Mouse (Mus musculus) granulocyte monocyte progenitor cell, adult 5-6 weeks (primary cell): ENCODE results near the gene Gtf2h1. TPM values are rescaled to one million over a fixed set of nuclear protein-coding genes. Genes with fewer than 3 reads are reported as not detected.
A peak's percentile ranks its signal among the peaks of the same experiment; 100 is the strongest.
"Not testable (repeated sequence)": the region's sequence is repeated elsewhere in the genome, so short reads cannot be mapped to it uniquely, and the experiment has no call there.

Source experiments
- ATAC-seq: replicated peaks from 2 replicates; pipeline ENCODE4 v1.8.0; 2016; ENCODE audit warnings: mild to moderate bottlenecking, moderate TSS enrichment, inconsistent platforms; ENCODE audit not compliant: poor library complexity, severe bottlenecking
- total RNA-seq, 2 experiments: library from RNA; stranded (forward) in 1 of 2; stranded (reverse) in 1 of 2; fragments of 200-712, 200-1000 nt in 1 of 2; fragments of >200 nt in 1 of 2; fragmentation: Nextera tagmentation in 1 of 2; gene quantifications; 2 replicates each; pipeline ENCODE4 v1.2.3; 2014 to 2017

The Gtf2h1 gene
- total RNA-seq (2014; fragmentation: Nextera tagmentation): 30.3 and 46.6 TPM in 2 replicates
- total RNA-seq (2017): 67.0 and 83.9 TPM in 2 replicates

DNA sequence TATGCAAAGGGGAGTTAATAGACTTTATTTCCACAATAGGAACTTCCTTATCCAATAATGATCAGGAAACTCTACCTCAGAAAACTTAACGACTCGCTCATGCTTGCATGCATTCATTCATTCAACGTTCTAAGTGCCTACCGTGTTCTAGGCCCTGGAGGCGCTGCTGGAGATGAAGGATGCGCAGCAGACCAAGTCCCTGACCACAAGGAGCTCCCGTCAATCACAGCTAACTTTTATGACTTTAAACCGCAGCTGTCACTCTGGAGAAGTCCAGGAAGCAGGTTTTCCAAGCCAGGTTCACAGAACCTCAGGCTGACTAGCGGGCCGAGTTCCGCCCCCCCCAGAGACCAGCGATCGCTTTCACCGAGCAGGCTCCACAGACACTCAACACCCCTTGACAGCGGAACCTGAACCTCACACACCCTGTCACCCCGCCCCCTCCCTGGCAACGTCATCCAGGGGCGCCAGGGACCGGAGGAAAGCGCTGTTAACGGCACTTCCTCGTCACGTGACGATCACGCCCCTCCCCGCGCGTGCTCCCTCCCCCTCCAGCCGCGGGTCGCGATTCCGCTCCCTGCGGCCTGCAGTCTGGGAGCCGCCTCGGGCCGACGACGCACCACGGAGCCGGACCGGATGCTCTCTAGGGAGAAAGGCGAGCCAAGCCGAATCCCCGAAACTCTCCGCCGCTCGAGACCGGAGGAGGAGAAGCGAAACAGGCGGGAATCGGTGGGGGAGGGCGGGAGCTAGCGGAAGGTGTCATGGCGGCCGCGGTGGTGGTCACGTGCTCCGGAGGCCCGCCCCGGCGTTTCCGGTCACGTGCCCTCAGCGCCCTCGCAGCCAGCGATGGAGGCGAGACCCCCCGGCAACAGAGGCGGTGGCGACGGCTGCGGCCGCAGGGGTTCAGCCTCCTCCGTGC, at the start of gene Gtf2h1, which contains the start of gene Hps5:
Gene Gtf2h1 (plus strand): TSS at position 817 of the 919 bp plus-strand sequence.
Gene Hps5 (minus strand): TSS at position 778 of the 919 bp plus-strand sequence.
- peak; percentile 95 for ATAC-seq

DNA sequence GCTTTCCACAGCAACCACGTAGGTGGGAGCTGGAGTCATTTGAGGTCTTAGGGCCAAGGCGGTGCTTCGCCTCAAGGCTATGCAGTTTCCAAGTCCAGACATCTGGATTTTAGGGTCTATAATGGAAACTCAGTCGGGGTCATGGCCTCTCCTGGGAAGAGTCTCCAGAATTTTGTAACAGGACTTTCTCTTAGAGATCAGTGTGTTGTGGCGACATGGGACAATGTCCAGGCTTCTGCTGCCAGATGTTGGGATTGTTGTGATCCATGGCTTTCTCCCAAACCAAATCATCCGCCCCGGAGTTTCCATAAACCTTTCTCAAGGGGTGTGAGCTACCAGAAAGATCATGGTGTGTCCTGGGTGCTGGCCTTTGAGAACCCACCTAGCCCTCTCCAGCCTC, 49.5 kb upstream of the Gtf2h1 start:
- ATAC-seq: no peak

DNA sequence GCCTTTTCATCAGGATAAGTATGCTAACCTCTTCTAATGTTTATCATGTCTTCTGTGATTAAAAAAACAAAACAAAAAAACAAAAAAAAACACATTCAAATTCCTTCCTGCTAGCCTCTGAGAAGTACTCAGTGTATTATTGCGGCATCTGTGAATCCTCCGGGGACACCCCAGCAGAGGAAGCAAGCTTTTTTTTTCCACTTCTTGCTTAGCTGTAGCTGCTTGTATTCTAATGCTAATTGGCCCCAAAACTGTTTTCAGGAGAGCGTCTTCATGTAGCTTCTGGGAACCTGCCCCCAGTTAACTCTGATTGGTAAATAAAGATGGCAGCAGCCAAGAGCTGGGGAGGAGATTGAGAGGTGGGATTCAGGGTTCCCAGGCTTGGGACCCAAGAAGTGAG, 47.4 kb upstream of the Gtf2h1 start:
- ATAC-seq: no peak

DNA sequence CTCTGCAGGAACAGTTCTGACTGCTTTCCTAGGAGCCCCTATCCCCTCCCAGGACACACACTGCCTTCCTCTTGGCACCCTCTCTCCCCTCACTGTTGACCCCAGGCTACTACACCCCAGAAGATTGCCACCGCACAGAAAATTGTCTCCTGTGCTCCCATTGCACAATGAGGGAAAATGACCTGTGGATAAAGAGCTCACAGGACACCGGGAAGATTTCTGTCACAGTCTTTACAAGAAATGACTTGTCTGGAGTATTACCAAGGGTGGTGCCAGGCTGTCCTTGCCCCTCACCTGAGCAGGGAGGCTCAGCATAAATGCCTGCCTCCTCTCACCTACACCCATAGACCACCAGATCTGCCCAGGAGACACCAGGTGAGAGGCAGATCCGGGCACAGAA, 44.4 kb upstream of the Gtf2h1 start, which contains the start of gene Saa2:
Gene Saa2 (plus strand): TSS at position 301 of the 400 bp plus-strand sequence.
- ATAC-seq: no peak

DNA sequence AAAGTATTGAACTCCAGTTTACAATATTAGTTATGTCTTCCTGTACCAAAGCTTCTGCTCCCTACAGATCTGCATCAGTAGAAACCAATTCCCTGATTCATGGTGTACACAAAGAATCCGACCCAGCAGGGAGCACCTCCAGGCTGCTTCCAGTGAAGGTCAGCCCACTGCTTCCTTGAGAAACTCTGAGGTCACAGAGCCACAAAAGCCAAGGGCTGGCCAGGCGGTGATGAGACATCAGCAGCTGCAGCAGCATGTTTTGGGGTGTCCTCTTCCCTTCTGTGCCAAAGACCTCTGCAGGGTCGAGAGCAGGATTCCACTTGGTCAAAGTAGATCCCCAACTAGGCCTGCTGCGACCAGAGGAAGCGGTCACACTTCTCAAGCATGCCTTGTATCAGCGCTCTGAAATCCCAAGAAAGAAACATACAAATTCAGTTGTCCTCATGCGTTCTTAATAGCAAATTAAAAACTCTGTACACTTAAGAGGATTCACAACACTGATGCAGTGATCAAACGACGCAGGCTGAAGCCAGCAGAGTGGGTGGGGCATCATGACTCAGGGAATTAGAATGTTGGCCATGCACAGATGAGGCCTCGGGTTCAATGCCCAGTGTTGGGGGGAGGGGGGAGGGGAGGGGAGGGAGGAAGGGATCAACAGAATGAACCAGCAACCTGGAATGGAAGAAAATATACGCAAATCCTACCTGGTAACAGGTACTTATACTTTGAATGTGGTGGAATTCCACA, 34.7 kb upstream of the Gtf2h1 start:
- ATAC-seq: no peak

DNA sequence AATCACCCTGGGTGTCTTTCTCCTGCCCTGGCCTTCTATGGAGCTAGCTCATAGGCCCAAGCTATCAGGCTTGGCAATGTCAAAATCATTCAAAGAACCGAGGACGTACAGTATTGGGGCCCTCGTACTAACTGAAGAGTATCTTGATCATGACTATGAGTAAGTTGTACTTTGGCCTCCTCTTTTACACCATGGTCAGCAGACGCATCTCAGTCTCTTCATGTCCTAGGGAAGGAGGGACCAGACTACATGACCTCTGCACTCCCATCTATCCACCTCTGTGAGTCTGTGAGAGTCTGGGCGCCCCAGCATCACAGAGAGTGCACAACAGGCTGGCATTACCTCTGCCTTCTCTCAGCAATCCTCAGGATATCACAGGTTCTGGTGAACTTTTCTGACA, 33.3 kb upstream of the Gtf2h1 start:
- no peak for ATAC-seq

DNA sequence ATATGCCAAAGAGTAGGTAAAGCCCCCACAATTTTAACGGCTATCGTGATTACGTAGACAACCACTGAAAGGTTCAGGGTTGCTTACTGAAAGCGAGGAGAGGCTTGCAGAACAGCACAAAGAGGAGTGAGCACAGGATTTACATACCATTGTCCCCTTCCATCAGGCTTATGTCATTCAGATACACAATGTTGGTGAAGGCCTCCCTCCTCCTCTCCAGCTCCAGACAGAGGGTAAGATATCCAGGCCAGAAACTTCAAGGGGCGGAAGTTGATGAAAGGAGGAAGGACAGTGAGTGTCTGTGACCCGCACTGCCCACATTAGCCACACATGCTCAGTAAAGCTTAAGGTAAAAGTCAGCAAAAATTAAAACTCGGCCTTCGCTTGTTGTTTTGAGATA, 31.2 kb upstream of the Gtf2h1 start:
- ATAC-seq: no peak

DNA sequence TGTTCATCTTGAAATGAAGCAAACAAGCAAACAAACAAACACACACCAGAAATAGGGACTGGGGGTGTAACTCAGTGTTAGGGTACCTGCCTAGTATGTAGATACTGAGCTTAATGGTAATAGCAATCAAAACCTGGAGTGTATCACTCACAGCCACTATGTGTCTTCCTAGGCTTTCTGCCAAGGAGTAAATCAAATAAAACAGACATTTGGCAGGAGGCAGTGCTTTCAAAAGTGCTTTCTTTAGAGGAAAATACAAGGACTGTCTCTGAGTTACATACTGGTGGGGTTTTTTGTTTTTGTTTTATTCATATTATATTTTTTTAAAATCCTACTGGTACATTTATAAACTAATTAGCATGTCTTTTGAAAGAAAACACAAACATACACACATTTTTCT, 28.5 kb upstream of the Gtf2h1 start:
- ATAC-seq: no peak

DNA sequence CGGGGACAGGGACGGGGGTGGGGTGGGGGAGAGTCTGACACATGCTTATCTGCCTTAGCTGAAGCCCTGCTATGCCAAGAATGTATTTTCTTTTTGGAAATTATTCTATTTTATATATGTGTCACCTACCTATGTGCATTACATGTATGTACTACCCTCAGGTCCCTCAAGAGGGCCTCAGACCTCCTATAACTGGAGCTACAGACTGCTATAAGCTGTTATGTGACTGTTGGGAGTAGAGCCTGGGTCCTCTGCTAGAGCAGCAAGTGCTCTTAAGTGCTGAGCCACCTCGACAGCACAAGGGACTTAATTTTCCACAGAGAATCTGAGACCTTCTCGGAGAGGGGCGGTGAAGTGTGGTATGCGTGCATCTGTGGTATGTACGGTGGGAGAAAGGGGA, 27.5 kb upstream of the Gtf2h1 start:
- no peak for ATAC-seq

DNA sequence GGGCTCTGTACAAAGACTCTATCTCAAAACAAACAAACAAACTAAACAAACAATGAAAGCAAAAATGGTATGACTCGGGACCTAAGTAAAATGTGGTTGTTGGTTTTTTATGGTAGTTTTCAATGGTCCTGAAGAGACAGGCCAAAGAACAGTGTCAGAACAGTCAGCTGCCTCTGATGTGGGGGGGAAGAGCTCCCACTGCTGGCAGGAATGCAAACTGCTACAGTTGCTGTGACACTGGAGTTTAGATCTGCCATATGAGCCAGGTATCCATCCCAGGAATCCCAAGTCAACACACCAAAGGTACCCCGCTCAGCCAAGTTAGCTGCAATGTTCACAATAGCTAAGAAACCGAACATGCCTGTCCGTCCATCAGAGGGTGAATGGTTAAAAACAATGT, 25.2 kb upstream of the Gtf2h1 start:
- peak; percentile 83 for ATAC-seq

DNA sequence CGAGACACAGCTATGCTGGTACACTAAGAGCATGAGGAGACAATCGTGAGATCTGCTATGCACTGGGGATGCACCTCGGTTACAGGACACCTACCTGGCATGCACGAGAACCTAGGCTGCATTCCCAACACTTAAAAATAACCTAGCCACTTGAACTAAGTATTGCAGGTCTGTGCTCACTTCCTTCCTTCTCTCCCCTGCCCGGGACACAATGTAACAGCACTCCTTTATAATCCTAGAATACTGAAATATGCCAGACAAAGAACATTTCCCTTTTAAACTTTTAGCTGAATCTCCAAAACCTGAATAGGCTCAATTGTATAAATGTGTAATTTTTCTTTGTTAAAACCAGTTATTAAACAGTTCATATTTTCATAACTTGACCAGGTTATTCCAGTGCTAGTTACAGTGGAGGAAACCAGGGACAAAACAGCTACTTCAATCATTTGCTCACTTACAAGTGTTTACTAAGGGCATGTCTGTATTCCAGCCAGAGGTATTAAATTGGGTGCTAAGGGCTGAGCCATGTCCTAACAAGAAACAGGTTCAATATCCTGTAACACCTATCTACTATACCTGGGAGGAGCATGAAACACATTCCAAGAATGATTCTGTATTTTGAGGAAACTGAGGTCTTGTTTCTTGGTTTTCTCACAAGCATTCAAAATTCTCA, 6.6 kb upstream of the Gtf2h1 start:
- ATAC-seq: no peak

DNA sequence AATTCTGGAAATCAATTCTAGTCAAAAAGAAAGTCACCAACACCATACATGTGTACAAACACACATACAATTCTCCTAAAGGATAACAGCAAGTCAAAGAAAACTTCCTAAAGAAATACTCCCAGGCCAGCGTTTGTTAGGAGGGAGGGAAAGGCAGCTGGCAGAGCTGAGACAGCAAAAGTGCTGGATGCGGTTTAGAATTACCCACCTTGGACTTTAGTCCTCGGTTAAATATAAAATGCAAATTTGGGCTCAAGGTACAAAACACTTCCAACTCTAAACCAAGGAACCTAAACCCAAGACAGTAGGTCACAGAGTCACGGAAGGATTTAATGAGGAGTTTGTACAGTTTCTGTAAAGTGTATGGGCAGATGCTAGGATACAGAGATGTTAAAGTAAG, 2.0 kb upstream of the Gtf2h1 start:
- no peak for ATAC-seq

DNA sequence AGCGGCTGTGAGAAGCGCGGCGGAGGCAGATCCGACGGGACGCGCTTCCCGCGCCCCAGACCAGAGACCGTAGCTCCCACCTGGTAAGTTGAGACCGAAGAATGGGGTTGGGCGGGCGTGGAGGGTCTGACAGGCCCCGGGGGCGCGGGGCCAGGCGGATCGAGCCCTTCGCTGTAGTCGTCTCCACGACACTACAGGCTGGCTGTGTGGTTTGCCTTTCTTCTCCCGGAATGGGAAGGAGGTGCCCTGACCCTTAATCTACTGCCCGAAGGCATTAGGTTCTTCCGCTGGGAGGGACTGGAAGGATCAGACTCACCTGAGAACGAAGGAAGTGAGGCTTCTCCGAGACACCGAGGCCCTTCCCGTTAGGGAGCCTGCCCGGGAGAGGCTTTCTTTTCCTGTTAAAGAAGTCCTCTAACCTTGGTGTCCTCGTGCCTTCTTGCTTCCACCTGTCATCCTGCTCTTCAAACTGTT, 340 bp downstream of the Gtf2h1 start:
- 0 out of 2 replicates have a peak, but pooled peaks have one; percentile 0 for ATAC-seq

DNA sequence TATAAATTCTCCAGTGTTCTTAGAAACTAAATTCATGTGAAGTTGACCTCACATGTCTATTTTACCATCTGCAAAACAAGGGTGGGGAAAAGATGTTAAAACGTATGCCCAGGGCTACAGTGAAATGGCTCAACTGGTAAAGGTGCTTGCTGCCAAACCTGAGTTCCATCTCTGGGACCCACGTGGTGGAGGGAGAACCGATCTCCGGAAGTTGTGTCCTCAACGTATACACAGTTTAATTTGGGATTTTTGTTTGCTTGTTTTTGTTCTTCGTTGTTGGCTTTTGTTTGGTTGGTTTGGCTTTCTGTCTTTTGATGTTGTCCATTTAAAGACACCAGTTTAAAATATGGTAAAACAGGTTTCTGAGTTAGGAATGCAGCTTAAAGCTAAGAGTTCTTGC, 876 bp downstream of the Gtf2h1 start:
- ATAC-seq: no peak

DNA sequence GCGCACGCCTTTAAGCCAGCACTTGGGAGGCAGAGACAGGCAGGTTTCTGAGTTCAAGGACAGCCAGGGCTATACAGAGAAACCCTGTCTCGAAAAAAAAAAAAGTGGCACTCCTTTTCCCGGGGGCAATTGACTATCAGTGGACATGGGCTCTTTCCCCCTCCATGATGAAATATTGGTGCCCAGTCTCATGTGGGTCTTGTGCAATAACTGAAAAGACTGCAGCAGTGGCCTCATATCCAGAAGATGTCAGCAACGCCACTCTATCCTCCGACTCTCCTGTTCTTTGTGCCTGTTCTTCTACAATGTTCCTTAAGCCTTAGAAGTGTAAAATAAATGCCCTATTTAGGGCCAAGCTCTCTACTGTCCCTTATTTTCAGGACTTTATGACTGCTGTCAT, 14.4 kb downstream of the Gtf2h1 start:
- ATAC-seq: peak; percentile 88

DNA sequence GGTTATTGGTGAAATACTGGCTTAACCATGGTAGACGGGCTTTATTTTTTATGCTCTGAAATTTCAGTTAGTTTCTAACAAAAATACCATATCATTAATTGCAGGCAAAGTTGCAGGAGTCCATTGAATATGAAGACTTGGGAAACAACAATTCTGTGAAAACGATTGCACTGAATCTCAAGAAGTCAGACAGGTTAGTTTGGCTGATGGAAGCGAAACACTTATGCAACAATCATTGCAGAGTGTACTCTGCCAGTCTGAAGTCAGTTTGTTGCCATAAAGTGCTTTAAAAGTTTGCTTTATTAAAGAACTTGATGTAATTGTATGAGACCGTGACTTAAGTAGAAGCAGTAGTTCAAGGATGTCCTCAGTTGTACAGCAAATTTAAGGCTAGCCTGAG, 18.1 kb downstream of the Gtf2h1 start:
- ATAC-seq: no peak

DNA sequence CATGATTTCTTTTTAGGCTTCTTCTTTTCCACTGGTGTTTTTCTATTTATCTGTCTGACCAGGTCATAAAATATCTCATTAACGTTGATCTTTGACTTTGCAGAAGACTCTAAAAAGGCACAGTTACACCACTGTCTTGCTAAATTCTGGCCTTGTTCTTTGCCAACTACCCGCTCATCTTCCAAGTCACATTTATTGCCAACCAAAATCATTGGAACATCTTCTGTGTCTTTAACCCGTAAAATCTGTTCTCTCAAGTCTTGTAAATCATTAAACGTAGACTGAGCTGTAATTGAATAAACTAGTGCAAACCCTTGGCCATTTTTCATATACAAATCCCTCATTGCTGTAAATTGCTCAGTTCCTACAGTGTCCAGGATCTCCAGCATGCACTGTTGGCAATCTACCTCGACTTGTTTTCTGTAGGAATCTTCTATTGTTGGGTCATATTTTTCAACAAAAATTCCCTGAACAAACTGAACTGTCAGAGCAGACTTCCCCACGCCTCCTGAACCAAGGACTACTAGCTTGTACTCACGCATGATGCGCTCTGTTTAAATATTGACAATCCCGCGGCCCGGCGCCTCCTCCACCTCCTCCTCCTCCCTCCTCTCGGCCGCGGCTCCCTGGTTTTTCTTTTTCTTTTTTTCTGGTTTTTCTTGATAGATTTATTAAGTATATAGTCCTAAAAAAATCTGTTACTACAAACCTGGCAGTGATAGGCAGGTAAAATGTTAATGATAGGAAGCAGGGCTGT, 25.2 kb downstream of the Gtf2h1 start:
- not testable (repeated sequence) for ATAC-seq

DNA sequence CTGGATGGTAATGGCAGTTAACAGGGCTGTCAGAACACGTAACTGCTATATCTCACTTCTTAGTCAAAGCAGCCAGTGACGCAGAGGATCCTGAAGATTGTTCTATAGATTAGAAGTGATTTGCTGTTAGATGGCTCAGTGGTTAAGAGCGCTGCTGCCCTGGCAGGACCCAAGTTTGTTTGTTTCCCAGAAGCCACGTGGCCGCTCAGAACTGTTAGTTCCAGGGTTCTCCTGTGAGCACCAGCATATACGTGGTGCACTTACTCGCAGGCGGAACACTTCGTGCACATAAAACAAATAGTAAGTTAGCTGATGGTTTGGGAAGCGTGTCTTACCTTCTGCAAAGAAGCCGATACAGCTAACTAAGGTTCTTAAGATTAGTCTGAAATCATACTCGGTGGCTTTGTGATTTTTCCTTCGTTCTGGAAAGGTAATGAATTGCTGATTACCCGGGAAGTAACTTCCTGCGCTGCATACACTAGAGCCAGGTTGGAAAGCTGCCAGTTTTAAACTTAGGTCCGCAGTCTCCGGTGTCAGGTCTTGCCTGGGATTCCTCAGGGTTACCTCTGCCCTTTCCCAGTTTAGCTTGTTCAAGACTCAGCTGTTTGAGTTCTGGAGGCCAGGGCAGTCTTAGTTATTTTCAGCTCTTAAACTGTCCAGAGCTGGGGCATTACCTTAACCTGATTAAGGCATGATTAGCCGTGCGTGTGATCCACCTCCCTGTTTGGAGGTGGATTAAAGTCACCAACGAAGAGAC, 31.3 kb downstream of the Gtf2h1 start:
- ATAC-seq: no peak

DNA sequence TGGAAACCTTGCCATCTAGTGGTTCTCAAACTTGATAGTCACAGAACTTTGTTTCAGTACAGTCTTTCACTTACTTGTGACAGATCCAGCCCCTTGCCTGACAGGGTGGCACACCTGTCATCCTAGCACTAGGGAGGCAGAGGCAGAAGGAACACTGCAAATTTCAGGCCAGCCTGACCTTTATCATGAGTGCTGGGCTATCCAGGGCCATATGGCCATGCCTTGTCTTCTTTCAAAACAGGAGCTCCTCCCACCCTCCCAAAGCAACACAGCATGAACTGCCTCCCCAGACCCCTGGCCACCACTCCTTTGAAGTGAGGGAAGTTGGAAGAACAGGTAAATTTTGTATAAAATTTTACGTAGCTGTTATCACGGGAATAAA, 31.9 kb downstream of the Gtf2h1 start:
- no peak for ATAC-seq
